Mouse (Mus musculus): ENCODE data around the gene Gstt4. TPM values are rescaled to one million over a fixed set of nuclear protein-coding genes. Genes with fewer than 3 reads are reported as not detected.
A peak's percentile ranks its signal among the peaks of the same experiment; 100 is the strongest.
"Not testable (repeated sequence)": the region's sequence is repeated elsewhere in the genome, so short reads cannot be mapped to it uniquely, and the experiment has no call there.

Gstt4 gene
- polyA plus RNA-seq, 1 experiment = not detected

- WGBS = 63% methylated on average over 6 of the region's 6 CpGs
- peak overlapping the region; percentile 74 for H3K27ac ChIP-seq (ENCODE audit: control insufficient read depth, insufficient read depth, low read depth, low read length, poor library complexity)
- TF ChIP-seq CTCF (IDR thresholded peaks at IDR 0.05; ENCODE audit: control insufficient read depth, insufficient read depth, low read length) (no peak), POLR2A (IDR thresholded peaks at IDR 0.05; ENCODE audit: borderline replicate concordance, control insufficient read depth, low read depth, low read length) (no peak)
- H3K4me3 ChIP-seq (replicated peaks; ENCODE audit: control insufficient read depth, low read depth, low read length) = no peak overlapping the region
- H3K4me1 ChIP-seq (ENCODE audit: control insufficient read depth, insufficient read depth, low read length) = no peaks in the 10 kb centered on the region; the same call in 1 of the 2 replicates
These were observed 23.1 kb upstream of the Gstt4 start for GRCm38 (mm10) chr10:75845306-75845930.

GRCm38 (mm10) chr10:75844800-75845199 lies 22.5 kb upstream of the Gstt4 start:
- WGBS = 79% methylated on average over 1 of the region's 1 CpGs
- TF ChIP-seq CTCF (IDR thresholded peaks at IDR 0.05; ENCODE audit: control insufficient read depth, insufficient read depth, low read length) (no peak), POLR2A (IDR thresholded peaks at IDR 0.05; ENCODE audit: borderline replicate concordance, control insufficient read depth, low read depth, low read length) (no peak)
- Histone ChIP-seq H3K4me3 (replicated peaks; ENCODE audit: control insufficient read depth, low read depth, low read length) (no peak overlapping the region), H3K4me1 (ENCODE audit: control insufficient read depth, insufficient read depth, low read length) (no peaks in the 10 kb centered on the region; the same call in 1 of the 2 replicates), H3K27ac (ENCODE audit: control insufficient read depth, insufficient read depth, low read depth, low read length, poor library complexity) (peak overlapping the region; percentile 74; the same call in 1 of the 2 replicates)

GRCm38 (mm10) chr10:75843898-75844297 lies 21.6 kb upstream of the Gstt4 start:
- not testable (repeated sequence) for H3K4me3 ChIP-seq (replicated peaks; ENCODE audit: control insufficient read depth, low read depth, low read length); H3K27ac ChIP-seq (ENCODE audit: control insufficient read depth, insufficient read depth, low read depth, low read length, poor library complexity); H3K4me1 ChIP-seq (ENCODE audit: control insufficient read depth, insufficient read depth, low read length)
- 76% methylated on average over 6 of the region's 6 CpGs for WGBS

- no peak overlapping the region for H3K4me3 ChIP-seq (replicated peaks; ENCODE audit: control insufficient read depth, low read depth, low read length)
- no peak for TF ChIP-seq POLR2A (IDR thresholded peaks at IDR 0.05; ENCODE audit: borderline replicate concordance, control insufficient read depth, low read depth, low read length)
- no peak for TF ChIP-seq CTCF (IDR thresholded peaks at IDR 0.05; ENCODE audit: control insufficient read depth, insufficient read depth, low read length)
- 77% methylated on average over 10 of the region's 10 CpGs for WGBS
- H3K27ac ChIP-seq (ENCODE audit: control insufficient read depth, insufficient read depth, low read depth, low read length, poor library complexity) = no peak overlapping the region
- no peaks in the 10 kb centered on the region; the same call in 1 of the 2 replicates for H3K4me1 ChIP-seq (ENCODE audit: control insufficient read depth, insufficient read depth, low read length)
These were observed 16.7 kb upstream of the Gstt4 start for GRCm38 (mm10) chr10:75839092-75839491.

GRCm38 (mm10) chr10:75837248-75837759 lies 15.0 kb upstream of the Gstt4 start, which contains the start of gene Gstt2:
Gstt2 (minus strand) TSS chr10:75837424.
- TF ChIP-seq POLR2A (IDR thresholded peaks at IDR 0.05; ENCODE audit: borderline replicate concordance, control insufficient read depth, low read depth, low read length) = peak; percentile 66; the same call in 1 of the 2 replicates
- peak; percentile 27 for TF ChIP-seq CTCF (IDR thresholded peaks at IDR 0.05; ENCODE audit: control insufficient read depth, insufficient read depth, low read length)
- peak within 1 kb of the TSS; percentile 23 for H3K27ac ChIP-seq (ENCODE audit: control insufficient read depth, insufficient read depth, low read depth, low read length, poor library complexity)
- no peaks in the 10 kb centered on the region; the same call in 1 of the 2 replicates for H3K4me1 ChIP-seq (ENCODE audit: control insufficient read depth, insufficient read depth, low read length)
- under 1% methylated on average over 21 of the region's 21 CpGs for WGBS
- peak within 1 kb of the TSS; percentile 67 for H3K4me3 ChIP-seq (replicated peaks; ENCODE audit: control insufficient read depth, low read depth, low read length)

- TF ChIP-seq CTCF (IDR thresholded peaks at IDR 0.05; ENCODE audit: control insufficient read depth, insufficient read depth, low read length) (no peak), POLR2A (IDR thresholded peaks at IDR 0.05; ENCODE audit: borderline replicate concordance, control insufficient read depth, low read depth, low read length) (no peak)
- no peak overlapping the region for H3K27ac ChIP-seq (ENCODE audit: control insufficient read depth, insufficient read depth, low read depth, low read length, poor library complexity)
- peak overlapping the region; percentile 14 for H3K4me3 ChIP-seq (replicated peaks; ENCODE audit: control insufficient read depth, low read depth, low read length)
- WGBS = 2% methylated on average over 9 of the region's 10 CpGs
- H3K4me1 ChIP-seq (ENCODE audit: control insufficient read depth, insufficient read depth, low read length) = no peaks in the 10 kb centered on the region; the same call in 1 of the 2 replicates
These were observed 13.6 kb upstream of the Gstt4 start for GRCm38 (mm10) chr10:75835761-75836531.

GRCm38 (mm10) chr10:75835307-75835706 lies 13.0 kb upstream of the Gstt4 start:
- H3K4me1 ChIP-seq (ENCODE audit: control insufficient read depth, insufficient read depth, low read length) = no peaks in the 10 kb centered on the region; the same call in 1 of the 2 replicates
- H3K27ac ChIP-seq (ENCODE audit: control insufficient read depth, insufficient read depth, low read depth, low read length, poor library complexity) = peak overlapping the region; percentile 61
- WGBS = under 1% methylated on average over 10 of the region's 10 CpGs
- H3K4me3 ChIP-seq (replicated peaks; ENCODE audit: control insufficient read depth, low read depth, low read length) = peak overlapping the region; percentile 56
- TF ChIP-seq CTCF (IDR thresholded peaks at IDR 0.05; ENCODE audit: control insufficient read depth, insufficient read depth, low read length) (no peak), POLR2A (IDR thresholded peaks at IDR 0.05; ENCODE audit: borderline replicate concordance, control insufficient read depth, low read depth, low read length) (peak; percentile 12; the same call in 1 of the 2 replicates)

GRCm38 (mm10) chr10:75834721-75835120 lies 12.4 kb upstream of the Gstt4 start:
- Histone ChIP-seq H3K27ac (ENCODE audit: control insufficient read depth, insufficient read depth, low read depth, low read length, poor library complexity) (peak overlapping the region; percentile 35), H3K4me3 (replicated peaks; ENCODE audit: control insufficient read depth, low read depth, low read length) (peak overlapping the region; percentile 61), H3K4me1 (ENCODE audit: control insufficient read depth, insufficient read depth, low read length) (no peaks in the 10 kb centered on the region; the same call in 1 of the 2 replicates)
- 2% methylated on average over 9 of the region's 9 CpGs for WGBS
- TF ChIP-seq POLR2A (IDR thresholded peaks at IDR 0.05; ENCODE audit: borderline replicate concordance, control insufficient read depth, low read depth, low read length) (no peak), CTCF (IDR thresholded peaks at IDR 0.05; ENCODE audit: control insufficient read depth, insufficient read depth, low read length) (no peak)
